Mouse (Mus musculus) thymus, postnatal 14 days (tissue): ENCODE measurements around the gene Arhgap22.

Experiments used
- DNase-seq: peaks from one replicate; pipeline ENCODE4 v3.0.0; 2021

Arhgap22 gene

DNA sequence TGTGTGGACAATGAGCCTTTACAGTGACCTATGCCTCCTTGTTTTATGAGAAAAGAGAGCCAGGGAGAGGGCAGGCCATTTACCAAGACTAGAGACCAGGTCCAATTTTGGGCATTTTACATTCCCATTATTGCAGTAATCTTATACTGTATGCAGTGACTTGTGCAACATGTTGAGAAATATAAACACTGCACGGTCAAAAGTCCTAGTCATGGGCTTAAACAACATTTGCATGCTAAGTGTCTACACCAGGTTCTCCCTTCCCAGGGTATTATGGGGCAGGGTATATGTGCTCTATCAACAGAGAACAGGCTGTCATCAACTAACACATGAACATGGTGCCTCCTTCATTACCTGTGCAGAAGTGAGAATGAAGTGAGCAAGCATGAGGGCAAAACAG is 160.3 kb downstream of the Arhgap22 start:
- no peak for DNase-seq

DNA sequence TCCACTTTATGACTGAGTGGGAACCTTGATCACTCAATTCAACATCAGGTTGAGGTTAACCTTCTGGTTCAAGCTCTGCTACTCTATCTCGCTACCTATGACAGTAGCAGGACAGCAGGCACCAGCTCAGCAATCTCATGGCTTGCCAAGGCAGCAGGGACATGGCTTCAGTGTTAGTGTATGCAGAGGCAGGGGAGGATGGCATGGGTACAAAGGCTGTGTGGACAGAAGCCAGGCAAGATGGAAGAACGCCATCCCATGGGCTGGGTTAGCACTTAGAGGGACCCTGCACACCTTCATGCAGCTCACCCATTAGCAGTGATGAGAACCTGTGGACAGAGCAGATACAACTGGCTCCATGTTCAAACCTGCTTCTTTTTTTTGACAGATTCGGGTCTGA is 163.4 kb downstream of the Arhgap22 start:
- no peak for DNase-seq

DNA sequence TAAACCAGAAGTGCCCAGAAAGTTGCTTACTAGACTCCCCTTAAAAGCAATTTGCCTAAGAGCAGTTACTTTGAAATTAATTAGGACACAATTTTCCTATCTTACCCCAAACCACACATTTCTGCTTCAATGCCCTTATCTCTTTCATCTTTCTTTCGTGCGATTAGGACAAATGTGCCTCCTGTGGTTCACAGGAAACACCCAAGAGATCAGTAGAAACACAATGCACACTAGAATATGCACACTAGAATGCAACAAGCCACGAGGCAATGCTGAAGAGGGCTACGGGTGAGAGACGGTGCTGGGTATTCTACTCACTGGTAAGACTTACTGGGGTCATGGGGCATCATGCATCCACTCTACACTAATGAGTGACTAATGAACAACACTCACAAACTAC is 164.9 kb downstream of the Arhgap22 start:
- no peak for DNase-seq

DNA sequence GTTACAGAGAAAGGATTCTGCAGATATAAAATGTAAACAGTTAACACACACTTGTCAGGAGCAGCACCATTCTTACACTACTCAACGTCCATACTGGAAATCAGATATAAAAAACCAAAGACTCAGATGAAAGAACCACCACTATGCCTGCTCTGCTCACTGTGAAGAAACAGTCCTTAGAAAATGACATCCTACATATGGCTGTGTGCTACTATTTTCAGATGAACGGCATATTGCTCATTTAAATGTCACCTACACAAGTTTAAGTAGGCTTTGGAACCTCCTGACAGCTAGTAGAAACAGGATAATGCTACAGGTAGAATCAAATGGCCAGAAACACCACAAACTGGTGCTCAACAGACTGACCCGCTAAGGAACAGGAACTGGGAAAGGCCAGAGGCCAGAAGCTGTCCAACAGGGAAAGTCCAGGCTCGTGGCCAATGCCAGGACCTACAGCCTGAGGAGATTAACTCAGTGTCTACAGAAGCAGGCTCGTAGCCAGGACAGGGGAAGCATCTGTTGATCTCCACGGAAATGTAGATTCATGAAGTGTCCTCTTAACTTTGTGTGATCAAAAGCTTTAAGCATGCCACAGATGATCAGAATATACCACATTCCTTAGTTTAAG is 167.1 kb downstream of the Arhgap22 start:
- no peak for DNase-seq

DNA sequence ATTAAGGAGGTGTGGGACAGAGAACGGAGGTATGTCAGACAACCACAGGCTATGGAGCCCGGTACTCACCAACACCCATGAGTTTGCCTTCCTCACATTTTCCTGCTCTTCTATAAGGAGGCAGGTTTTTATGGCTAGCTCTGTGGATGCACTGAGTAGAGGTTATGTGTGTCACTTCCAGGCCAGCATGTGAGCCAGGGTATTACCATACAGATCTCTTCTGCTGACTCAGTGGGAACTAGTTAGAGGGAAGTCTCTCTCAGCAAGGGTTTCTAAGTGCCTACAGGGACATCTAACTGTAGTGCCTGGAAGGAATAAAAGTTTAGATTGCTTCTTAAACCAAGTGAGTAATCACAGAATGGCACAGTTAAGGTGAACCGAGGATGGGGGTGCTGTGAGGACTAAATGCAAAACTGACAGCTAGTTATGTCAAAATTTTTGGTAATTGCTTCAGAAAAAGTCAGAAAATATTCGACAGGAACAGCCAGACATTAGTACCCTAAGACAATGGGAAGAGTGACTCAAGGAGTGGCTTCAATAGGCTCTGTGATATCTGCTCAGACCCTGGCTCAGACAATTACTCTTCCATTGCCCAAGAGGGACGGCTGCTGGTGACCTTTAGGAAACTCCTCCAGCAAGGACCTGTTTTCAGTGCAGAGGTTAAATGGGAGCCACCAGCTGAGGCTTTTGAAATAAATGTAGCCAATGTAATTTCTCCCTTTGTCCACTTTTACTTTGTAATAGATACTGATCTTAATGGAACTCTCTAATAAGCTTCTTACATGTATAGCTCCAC is 184.4 kb downstream of the Arhgap22 start:
- no peak for DNase-seq

DNA sequence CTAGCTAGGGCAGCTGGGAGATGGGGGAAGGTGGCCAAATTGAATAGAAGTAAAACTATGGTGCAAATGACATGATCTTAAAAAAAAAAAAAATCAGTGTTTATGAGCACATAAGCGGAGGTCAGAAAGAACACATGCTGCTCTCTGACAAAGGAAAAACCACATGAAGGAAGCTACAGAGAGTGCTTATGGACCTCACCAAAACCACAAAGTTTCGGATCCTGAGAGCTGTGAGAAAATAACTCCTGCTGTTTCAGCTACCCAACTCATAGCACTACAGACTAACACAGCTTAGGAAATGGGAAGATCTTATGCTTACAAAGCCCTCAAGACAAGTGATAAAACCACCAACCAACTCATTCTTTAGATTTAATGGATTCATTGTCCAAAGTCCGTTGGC is 186.2 kb downstream of the Arhgap22 start:
- no peak for DNase-seq

DNA sequence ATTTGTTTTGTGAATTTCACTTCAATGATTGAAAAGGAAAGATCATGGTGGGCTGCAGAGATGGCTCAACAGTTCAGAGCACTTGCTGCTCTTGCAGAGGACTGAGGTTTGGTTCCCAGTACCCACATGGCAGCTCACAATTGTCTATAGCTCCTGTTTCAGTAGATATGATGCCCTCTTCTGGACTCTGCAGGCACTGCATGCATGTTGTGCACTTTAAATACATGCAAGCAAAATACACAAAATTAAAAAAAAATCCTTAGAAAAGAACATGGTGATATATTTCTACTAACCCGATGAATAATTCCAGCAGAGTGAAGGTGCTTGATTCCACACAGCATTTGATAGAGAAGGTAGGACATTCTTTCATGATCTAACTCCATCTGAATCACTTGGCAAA is 188.5 kb downstream of the Arhgap22 start:
- peak; percentile 33 for DNase-seq

DNA sequence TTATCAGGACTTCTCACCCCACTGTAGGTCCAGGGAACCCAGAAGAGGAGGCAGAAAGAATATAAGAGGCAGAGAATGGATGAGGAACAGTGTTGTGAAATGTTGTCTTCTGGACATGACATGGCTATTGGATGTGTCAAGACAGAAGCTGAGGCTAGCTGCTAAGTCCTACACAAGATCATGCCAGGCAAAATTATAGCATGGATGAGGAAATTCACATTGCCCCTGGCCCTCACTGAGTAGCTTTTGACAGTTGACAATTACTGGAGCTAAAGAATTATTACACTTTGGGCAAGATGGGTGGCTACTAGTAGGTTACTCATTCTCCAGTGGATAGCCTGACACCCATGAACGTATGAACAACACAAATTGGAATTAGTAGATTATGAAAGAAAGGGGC is 201.9 kb downstream of the Arhgap22 start:
- no peak for DNase-seq

DNA sequence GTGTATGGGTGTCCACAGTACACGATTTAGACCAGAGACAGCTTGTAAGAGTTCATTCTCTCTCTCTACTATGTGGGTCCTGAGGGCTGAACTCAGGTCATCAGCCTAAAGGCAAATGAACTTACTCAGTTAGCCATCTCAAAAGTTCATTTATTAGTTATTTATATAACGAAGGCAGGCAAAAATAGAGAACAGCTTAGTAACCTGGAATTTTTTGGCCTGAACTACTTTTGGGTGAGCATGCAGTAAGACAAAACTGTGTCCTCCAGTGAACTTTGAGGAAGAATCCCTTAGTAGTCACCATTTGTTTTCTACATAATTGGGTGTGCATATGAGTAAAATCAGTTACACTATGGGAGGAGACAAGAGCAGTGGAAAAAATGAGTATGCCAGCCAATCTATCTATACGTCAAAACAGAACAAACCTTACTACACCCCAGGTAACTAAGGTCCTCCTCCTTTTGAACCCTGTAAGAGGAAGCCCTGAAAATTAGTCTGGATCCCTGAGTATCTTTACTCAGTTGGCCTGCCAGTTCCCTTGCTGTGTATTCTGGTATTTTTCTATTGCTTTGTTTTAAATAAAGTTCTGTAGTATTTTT is 204.6 kb downstream of the Arhgap22 start:
- DNase-seq, result no peak
